Mouse (Mus musculus): Measurements from ENCODE around the gene Kif21a. TPM values are rescaled to one million over a fixed set of nuclear protein-coding genes. Genes with fewer than 3 reads are reported as not detected.

The Kif21a gene
- 48.9 and 51.6 TPM in 2 replicates for polyA plus RNA-seq (2015; fragmentation: Nextera tagmentation; extraction: Ambion mirVana)

DNA sequence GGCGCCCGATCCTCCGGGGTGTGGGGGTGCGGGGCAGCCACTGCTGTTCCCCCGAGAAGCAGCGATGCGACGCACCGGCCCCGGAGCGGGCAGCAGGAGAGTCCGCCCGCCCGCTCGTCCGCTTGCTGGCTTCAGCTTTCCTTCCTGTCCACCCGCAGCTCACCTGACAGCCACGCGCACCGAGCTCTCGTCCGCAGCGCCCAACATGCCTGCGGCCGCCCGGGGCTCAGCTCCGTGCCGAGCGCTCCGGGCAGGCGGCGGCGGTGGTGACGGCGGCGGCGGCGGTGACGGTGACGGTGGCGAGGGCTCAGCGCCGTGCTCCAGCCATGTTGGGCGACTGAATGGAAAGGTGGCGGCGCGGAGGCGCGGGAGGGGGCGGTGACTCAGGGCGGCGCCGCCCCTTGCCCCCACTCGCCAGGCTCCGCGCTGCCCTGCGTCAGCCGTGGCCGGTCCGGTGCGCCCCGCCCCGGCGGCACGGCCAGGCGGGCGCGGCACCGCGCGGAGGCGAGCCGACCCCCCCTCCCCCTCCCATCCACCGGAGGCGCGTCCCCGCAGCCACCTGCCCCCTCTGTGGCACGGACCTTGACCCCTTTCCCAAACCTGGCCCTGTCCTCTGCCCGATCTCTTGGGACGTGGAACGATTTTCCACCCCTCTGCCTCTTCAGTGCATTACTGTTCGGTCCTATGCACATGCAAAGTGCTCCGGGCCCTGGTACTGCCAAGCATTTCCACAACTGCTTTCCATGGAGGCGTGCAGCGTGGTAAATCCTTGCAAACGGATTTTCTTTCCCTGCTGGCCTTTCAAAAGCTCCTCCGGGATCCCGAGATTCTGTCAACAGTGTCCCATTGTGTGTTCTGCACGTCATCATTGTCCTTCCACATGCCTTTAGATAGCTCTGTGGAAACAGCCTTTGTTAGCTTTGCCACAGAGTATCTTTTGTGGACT, at the start of gene Kif21a:
Gene Kif21a, minus strand, starts transcription at position 453 of the 946 bp plus-strand sequence.
- Histone ChIP-seq H3K4me2 (peak within 1 kb of the TSS; percentile 66), H3K36me3 (no peaks in the 10 kb centered on the region), H3K9ac (peak within 1 kb of the TSS; percentile 99), H3K27me3 (no peaks in the 10 kb centered on the region), H3K9me3 (no peaks in the 10 kb centered on the region), H3K4me1 (replicated peaks) (peaks cover 30% of the 10 kb centered on the region), H3K4me3 (peak within 1 kb of the TSS; percentile 96), H3K27ac (peak within 1 kb of the TSS; percentile 100)
- WGBS = under 1% methylated on average over 62 of the region's 89 CpGs
- ATAC-seq (ENCODE audit: low FRiP score) = peak; percentile 93

DNA sequence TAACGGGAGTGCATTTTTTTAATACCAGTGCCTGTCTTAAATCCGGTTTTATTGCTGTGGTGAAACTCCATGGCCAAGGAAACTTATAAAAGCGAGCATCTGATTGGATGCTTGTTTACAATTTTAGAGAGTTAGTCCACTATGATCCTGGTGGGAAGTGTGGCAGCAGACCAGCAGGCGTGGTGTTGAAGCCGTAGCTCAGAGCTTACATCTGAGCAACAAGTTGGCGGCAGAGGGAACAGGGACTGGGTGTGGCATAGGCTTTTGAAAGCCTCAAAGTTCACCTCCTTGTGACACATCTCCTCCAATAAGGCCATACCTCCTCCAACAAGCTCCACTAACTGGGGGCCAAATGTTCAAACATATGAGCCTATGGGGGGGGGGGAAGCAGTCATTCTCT, 46.9 kb upstream of the Kif21a start:
- H3K27ac ChIP-seq = no peak overlapping the region
- ATAC-seq (ENCODE audit: low FRiP score) = no peak
- no peaks in the 10 kb centered on the region for H3K9me3 ChIP-seq
- H3K27me3 ChIP-seq = no peaks in the 10 kb centered on the region
- H3K4me2 ChIP-seq = no peak overlapping the region
- no peak overlapping the region for H3K4me3 ChIP-seq
- H3K4me1 ChIP-seq (replicated peaks) = peaks cover 6% of the 10 kb centered on the region
- H3K36me3 ChIP-seq = no peaks in the 10 kb centered on the region
- no peak overlapping the region for H3K9ac ChIP-seq
- 91% methylated on average over 6 of the region's 6 CpGs for WGBS

DNA sequence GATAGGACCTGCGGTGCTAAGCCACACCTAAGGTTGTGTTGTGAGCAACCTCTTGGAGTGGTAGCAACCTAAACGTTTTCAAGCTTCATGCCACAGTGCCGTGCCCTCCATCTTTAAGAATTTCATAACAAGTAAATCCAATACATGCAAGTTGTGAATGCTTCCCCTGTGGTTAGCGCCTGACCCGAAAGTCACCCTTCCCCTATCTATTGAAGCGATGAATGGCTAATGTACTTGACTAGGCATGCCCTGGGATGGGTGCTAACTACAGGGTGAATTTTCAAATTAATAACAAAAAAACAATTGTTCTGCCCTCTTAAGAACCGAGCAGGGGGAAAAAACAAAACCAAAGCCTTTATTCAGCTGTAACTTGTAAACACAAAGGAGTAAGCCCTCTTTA, 39.7 kb upstream of the Kif21a start:
- H3K4me1 ChIP-seq (replicated peaks) = peaks cover 6% of the 10 kb centered on the region
- no peaks in the 10 kb centered on the region for H3K27me3 ChIP-seq
- ATAC-seq (ENCODE audit: low FRiP score) = no peak
- H3K4me2 ChIP-seq = no peak overlapping the region
- no peaks in the 10 kb centered on the region for H3K36me3 ChIP-seq
- no peak overlapping the region for H3K27ac ChIP-seq
- H3K9ac ChIP-seq = no peak overlapping the region
- H3K9me3 ChIP-seq = no peaks in the 10 kb centered on the region
- 63% methylated on average over 7 of the region's 7 CpGs for WGBS
- no peak overlapping the region for H3K4me3 ChIP-seq

DNA sequence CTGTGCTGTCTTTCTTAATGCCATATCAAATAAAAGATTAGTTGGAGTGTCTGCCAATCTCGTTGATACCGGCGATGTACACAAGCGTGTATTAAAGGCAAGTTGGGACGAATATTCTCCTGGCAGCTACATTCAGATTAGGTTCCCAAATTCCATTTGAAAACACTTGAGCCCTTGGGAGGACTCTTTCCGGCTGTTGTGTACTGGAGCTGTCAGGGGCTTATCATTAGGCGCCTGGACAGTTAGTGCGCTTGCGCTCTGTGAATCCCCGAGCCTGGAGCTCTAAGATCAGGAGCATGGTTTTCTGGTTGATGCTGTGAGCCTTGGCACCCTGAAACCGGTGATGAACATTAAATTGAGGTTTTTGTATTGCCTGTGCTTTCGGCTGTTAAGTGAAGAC, 38.3 kb upstream of the Kif21a start:
- ATAC-seq (ENCODE audit: low FRiP score) = no peak
- 91% methylated on average over 12 of the region's 12 CpGs for WGBS
- H3K27ac ChIP-seq = no peak overlapping the region
- H3K9ac ChIP-seq = no peak overlapping the region
- no peaks in the 10 kb centered on the region for H3K27me3 ChIP-seq
- no peak overlapping the region for H3K4me2 ChIP-seq
- no peaks in the 10 kb centered on the region for H3K9me3 ChIP-seq
- no peaks in the 10 kb centered on the region for H3K36me3 ChIP-seq
- H3K4me3 ChIP-seq = no peak overlapping the region
- peaks cover 6% of the 10 kb centered on the region for H3K4me1 ChIP-seq (replicated peaks)

DNA sequence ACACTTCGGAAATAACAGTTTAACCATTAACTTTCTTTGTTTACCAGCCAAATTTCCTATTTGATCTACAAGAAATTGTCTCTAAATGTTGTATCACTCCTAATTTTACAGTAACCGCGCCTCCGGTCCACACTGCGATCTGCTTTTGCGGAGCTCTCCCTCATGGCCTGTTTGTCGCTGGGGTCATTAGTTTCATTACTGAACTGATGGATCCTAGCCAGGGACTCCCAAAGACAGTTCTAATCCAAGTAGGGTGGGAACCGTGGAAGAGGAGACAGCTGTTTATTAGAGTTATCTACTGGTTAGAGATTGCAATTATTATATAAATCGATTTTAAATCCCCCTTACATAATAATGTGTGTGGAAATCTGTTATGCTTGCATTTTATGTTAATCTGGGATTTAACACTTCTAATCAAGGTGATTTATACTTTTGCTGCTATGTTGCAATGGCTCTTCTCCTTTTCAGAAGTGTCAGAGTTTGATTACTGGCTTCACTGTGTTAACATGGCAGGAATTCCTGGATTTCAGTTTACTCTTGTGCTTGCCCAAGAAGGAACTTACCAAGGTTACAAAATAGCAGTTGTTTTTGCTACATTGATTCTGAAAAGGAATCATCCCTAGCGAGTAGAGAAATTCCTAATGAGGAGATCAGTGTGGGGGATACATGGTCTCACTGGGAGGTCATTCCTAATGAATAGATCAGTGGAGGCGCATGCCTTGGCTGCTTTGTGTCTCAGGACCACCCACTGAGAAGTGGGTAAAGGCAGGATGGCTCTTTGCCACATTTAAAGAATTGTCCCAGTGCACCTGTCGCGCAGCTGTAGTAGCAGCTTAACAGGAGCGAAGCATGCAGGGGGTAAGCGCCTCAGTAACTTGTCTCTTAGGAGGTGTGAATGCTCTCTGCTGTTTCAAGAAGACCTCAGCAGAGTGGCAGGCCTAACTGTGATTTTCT, 28.0 kb upstream of the Kif21a start:
- Histone ChIP-seq H3K9me3 (no peaks in the 10 kb centered on the region), H3K4me2 (no peak overlapping the region), H3K27me3 (no peaks in the 10 kb centered on the region), H3K9ac (no peak overlapping the region), H3K36me3 (no peaks in the 10 kb centered on the region), H3K4me1 (replicated peaks) (peaks cover 11% of the 10 kb centered on the region), H3K27ac (no peak overlapping the region), H3K4me3 (no peak overlapping the region)
- peak; percentile 32; the same call in 1 of the 2 replicates for ATAC-seq (ENCODE audit: low FRiP score)
- WGBS = 19% methylated on average over 15 of the region's 15 CpGs

DNA sequence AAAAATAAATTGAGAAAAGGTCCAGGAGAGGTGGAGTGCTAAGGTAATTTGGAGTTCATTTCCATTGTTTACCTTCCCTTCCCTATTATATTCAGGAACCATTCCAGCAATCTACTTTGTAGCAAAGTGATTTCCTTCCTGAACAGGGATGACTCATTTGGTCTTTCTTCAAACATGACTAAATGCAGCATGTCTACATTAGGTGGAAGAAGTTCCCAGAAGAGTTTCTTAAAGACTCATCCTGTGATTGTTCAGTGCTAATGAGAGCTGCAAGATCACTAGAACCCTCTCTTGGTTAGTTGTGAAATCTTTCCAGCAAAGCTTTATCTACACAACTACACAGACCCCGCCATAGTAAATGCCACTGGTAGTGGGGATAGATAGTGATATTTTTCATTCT, 22.7 kb upstream of the Kif21a start:
- Histone ChIP-seq H3K27ac (no peak overlapping the region), H3K4me3 (no peak overlapping the region), H3K9ac (no peak overlapping the region), H3K4me1 (replicated peaks) (no peaks in the 10 kb centered on the region), H3K27me3 (no peaks in the 10 kb centered on the region), H3K4me2 (no peak overlapping the region), H3K36me3 (no peaks in the 10 kb centered on the region), H3K9me3 (no peaks in the 10 kb centered on the region)
- no peak for ATAC-seq (ENCODE audit: low FRiP score)
- 95% methylated on average over 1 of the region's 1 CpGs for WGBS

DNA sequence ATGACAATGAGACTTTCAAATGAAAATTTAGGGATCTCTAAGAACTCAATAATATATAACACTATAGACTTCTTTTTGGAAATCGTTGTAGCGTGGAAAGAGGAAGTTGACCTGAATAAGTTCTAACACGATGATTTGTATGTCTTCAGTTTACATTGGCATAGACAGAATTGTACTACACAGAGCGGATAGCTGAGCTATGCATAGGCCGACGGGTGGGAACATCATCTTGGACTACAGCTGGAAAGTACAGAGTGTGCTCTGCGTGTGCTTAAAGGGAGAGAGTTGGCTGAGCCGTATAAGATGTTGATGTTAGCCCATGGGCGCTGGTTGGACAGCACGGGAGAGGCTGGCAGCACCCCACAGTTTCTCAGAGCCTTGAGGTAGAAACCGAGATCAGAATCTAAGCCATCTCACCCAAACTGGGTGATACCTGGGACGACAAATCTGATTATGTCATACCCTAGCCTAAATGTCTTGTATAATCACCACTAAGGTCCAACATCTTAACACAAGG, 14.6 kb upstream of the Kif21a start:
- WGBS = 91% methylated on average over 12 of the region's 12 CpGs
- no peak overlapping the region for H3K27ac ChIP-seq

DNA sequence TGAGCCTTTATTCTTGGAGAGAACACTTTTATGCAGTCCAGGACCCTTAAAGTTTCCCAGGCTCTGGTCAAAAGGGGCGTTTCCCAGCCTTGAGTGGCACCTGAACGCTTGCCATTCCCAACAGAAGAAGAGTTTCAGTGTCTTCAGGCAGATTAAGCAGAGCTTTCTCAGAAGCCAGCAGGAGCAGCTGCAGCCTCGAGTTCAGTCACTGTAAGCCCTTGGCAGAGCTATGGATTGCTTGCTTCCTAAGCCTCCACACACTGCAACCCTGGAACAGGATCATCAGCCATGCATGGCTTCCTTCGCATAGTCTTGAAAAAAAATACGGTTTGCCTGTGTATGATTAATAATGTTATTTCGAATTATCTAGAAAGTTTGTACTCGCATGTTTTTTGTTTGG, 14.1 kb upstream of the Kif21a start:
- WGBS = 65% methylated on average over 7 of the region's 7 CpGs
- Histone ChIP-seq H3K9me3 (no peaks in the 10 kb centered on the region), H3K4me2 (no peak overlapping the region), H3K27me3 (no peaks in the 10 kb centered on the region), H3K4me3 (no peak overlapping the region), H3K9ac (no peak overlapping the region), H3K4me1 (replicated peaks) (peaks cover 5% of the 10 kb centered on the region), H3K36me3 (no peaks in the 10 kb centered on the region), H3K27ac (no peak overlapping the region)
- ATAC-seq (ENCODE audit: low FRiP score) = no peak

More for the DNA sequence above, 14.6 kb upstream of the Kif21a start:
- no peaks in the 10 kb centered on the region for H3K36me3 ChIP-seq
- peaks cover 5% of the 10 kb centered on the region for H3K4me1 ChIP-seq (replicated peaks)
- no peak overlapping the region for H3K4me3 ChIP-seq
- H3K9me3 ChIP-seq = no peaks in the 10 kb centered on the region
- no peak overlapping the region for H3K9ac ChIP-seq
- H3K4me2 ChIP-seq = no peak overlapping the region
- ATAC-seq (ENCODE audit: low FRiP score) = no peak
- no peaks in the 10 kb centered on the region for H3K27me3 ChIP-seq

DNA sequence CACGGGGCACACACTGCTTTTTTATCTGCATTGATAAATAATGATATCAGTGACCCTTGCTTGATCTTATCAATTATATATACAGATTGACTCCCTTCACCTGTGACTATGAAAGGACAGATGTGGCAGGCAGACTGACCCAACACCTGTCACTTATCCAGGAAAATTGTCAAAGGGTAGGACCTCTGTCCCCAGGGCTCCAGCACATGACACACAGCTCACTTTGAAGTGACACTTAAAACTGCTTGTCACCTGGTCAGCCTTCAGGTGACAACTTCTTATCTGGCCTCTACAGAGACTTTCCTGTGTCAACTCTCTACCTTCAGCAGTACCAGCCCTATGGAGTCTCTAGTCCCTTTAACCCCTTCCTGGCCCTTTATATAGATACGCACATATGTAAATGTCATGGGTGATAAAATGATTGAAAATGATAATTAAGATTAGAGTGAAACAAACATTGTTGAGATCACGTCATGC, 7.2 kb upstream of the Kif21a start:
- no peaks in the 10 kb centered on the region for H3K9me3 ChIP-seq
- ATAC-seq (ENCODE audit: low FRiP score) = peak; percentile 46; the same call in 1 of the 2 replicates
- no peaks in the 10 kb centered on the region for H3K36me3 ChIP-seq
- no peaks in the 10 kb centered on the region for H3K27me3 ChIP-seq
- no peak overlapping the region for H3K4me2 ChIP-seq
- H3K4me3 ChIP-seq = no peak overlapping the region
- H3K4me1 ChIP-seq (replicated peaks) = peaks cover 15% of the 10 kb centered on the region
- no peak overlapping the region for H3K27ac ChIP-seq
- no peak overlapping the region for H3K9ac ChIP-seq
- 50% methylated on average over 3 of the region's 3 CpGs for WGBS

DNA sequence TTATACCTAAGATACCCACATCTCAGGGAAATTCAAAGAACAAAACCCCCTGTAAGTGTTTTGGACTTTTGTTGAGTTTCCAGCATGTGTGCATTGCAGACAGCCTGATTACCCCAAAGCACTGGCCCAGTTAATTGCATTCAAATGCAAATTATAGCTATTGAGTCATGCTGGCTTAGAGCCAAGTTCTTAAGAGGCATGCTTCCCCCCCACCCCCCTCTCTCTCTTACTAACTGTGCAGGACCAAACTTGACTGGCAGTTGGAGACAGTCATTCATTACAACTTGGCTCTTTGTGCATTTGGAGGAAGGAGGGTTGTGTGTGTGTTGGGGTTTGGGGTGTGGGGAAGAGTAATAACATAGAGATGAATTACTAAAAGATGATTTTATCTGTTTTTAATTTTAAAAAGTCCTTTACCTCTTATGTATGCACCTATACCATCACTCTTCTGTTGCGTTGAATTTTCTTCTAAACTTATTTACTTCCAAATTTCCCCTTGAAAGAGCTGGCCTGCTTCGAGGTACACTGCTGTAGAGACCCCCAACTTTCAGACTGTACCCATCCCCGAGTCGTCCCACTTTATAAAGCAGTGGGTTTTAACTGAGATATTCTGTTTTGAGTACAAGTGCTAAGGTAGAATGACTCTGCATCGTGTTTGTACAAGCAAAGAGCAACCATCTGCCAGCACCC, 6.6 kb upstream of the Kif21a start:
- Histone ChIP-seq H3K4me3 (no peak overlapping the region), H3K4me1 (replicated peaks) (peaks cover 15% of the 10 kb centered on the region), H3K9ac (no peak overlapping the region), H3K27me3 (no peaks in the 10 kb centered on the region), H3K27ac (no peak overlapping the region), H3K4me2 (no peak overlapping the region), H3K9me3 (no peaks in the 10 kb centered on the region), H3K36me3 (no peaks in the 10 kb centered on the region)
- peak; percentile 88 for ATAC-seq (ENCODE audit: low FRiP score)
- 31% methylated on average over 5 of the region's 5 CpGs for WGBS

DNA sequence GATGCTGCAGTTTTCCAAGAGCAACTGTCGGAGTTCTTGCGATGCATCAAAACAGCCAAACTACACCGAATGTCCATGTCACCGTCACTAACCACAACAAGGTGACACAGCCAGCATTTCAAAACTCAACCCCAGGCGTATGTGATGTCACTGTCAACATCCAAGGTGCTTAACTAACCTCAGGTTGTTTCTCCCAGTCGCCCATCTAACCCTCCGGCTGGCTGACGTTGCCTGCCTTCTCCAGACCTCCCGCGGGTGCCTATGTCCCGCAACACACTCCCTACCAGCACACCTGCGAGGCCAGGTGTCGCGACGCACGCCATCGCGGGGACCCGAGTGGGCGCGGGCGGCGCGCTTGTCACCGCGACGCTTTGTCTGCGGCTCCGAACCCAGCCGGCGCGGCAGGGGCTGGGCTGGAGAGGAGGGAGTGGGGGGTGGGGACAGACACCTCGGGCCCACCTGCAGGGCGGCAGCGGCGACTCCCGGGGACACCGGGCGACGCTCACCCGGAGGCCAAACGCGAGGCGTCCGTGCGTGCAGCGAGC, 725 bp downstream of the Kif21a start:
- Histone ChIP-seq H3K9ac (peak overlapping the region; percentile 99), H3K4me2 (peak overlapping the region; percentile 66), H3K4me3 (peak overlapping the region; percentile 96), H3K4me1 (replicated peaks) (peaks cover 30% of the 10 kb centered on the region), H3K27ac (peak overlapping the region; percentile 100), H3K9me3 (no peaks in the 10 kb centered on the region), H3K36me3 (no peaks in the 10 kb centered on the region), H3K27me3 (no peaks in the 10 kb centered on the region)
- WGBS = 0% methylated on average over 46 of the region's 47 CpGs
- peak; percentile 54 for ATAC-seq (ENCODE audit: low FRiP score)

Measured in hindbrain, embryonic 13.5 days (tissue).